Mouse (Mus musculus): ENCODE data around the gene Shld2. TPM values are rescaled to one million over a fixed set of nuclear protein-coding genes. Genes with fewer than 3 reads are reported as not detected.

Gene Shld2
- polyA plus RNA-seq, 1 experiment from 2014 or later: 10.0 TPM

- Histone ChIP-seq H3K4me3 (ENCODE audit: low read depth, low read length) (no peak overlapping the region), H3K27me3 (ENCODE audit: control insufficient read depth, insufficient read depth, low read length) (peaks cover 9% of the 10 kb centered on the region), H3K9me3 (replicated peaks; ENCODE audit: control insufficient read depth, low read length) (no peaks in the 10 kb centered on the region), H3K36me3 (replicated peaks; ENCODE audit: control insufficient read depth, insufficient read depth, low read depth, low read length) (no peaks in the 10 kb centered on the region), H3K4me1 (ENCODE audit: control insufficient read depth, insufficient read depth, low read length) (no peaks in the 10 kb centered on the region), H3K9ac (replicated peaks; ENCODE audit: low read length) (no peak overlapping the region), H3K27ac (replicated peaks; ENCODE audit: low read depth, low read length) (no peak overlapping the region), H3K4me2 (ENCODE audit: low read depth, low read length) (no peak overlapping the region)
- ATAC-seq (replicated peaks; ENCODE audit: insufficient number of reproducible peaks, low FRiP score, low TSS enrichment, low read depth): no peak
- 65% methylated on average over 5 of the region's 5 CpGs for WGBS
- no peak for DNase-seq (ENCODE audit: low spot score)
Observed at GRCm38 (mm10) chr14:34221416-34222077, 88.7 kb downstream of the Shld2 start.

- H3K36me3 ChIP-seq (replicated peaks; ENCODE audit: control insufficient read depth, insufficient read depth, low read depth, low read length): no peaks in the 10 kb centered on the region
- no peaks in the 10 kb centered on the region for H3K4me1 ChIP-seq (ENCODE audit: control insufficient read depth, insufficient read depth, low read length)
- H3K4me3 ChIP-seq (ENCODE audit: low read depth, low read length): no peak overlapping the region
- H3K9ac ChIP-seq (replicated peaks; ENCODE audit: low read length): no peak overlapping the region
- DNase-seq (ENCODE audit: low spot score): no peak
- WGBS: 74% methylated on average over 5 of the region's 5 CpGs
- no peak for ATAC-seq (replicated peaks; ENCODE audit: insufficient number of reproducible peaks, low FRiP score, low TSS enrichment, low read depth)
- H3K4me2 ChIP-seq (ENCODE audit: low read depth, low read length): no peak overlapping the region
- H3K27me3 ChIP-seq (ENCODE audit: control insufficient read depth, insufficient read depth, low read length): peaks cover 9% of the 10 kb centered on the region
- H3K9me3 ChIP-seq (replicated peaks; ENCODE audit: control insufficient read depth, low read length): no peaks in the 10 kb centered on the region
- no peak overlapping the region for H3K27ac ChIP-seq (replicated peaks; ENCODE audit: low read depth, low read length)
Observed at GRCm38 (mm10) chr14:34220426-34220825, 89.9 kb downstream of the Shld2 start.

DNA sequence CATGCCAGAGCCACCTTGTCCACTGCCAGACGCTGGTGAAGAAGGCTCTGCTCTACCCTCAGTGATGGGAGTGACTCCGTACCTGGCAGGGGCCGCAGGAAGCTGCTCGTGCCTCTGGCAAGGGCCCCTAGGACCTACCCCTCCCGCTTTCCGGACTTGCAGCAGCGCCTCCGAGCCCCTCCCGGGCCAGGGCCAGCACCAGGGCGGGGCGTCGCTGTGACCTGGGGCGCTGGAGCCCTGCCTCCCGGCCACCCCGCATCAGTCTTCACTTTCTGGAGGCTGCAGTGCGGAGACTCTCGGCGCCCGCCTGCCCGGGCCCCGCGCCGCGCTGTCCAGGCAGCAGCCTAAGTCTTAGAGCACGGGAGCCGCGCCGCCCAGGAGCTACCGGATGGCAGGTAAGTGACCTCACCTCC lies 90.5 kb downstream of the Shld2 start:
- no peaks in the 10 kb centered on the region for H3K36me3 ChIP-seq (replicated peaks; ENCODE audit: control insufficient read depth, insufficient read depth, low read depth, low read length)
- H3K9me3 ChIP-seq (replicated peaks; ENCODE audit: control insufficient read depth, low read length): no peaks in the 10 kb centered on the region
- DNase-seq (ENCODE audit: low spot score) (peak; percentile 14), ATAC-seq (replicated peaks; ENCODE audit: insufficient number of reproducible peaks, low FRiP score, low TSS enrichment, low read depth) (no peak)
- peak overlapping the region; percentile 57 for H3K4me2 ChIP-seq (ENCODE audit: low read depth, low read length)
- H3K9ac ChIP-seq (replicated peaks; ENCODE audit: low read length): peak overlapping the region; percentile 47
- H3K4me1 ChIP-seq (ENCODE audit: control insufficient read depth, insufficient read depth, low read length): no peaks in the 10 kb centered on the region
- WGBS: 4% methylated on average over 29 of the region's 29 CpGs
- H3K4me3 ChIP-seq (ENCODE audit: low read depth, low read length): peak overlapping the region; percentile 23; the same call in 1 of the 2 replicates
- H3K27me3 ChIP-seq (ENCODE audit: control insufficient read depth, insufficient read depth, low read length): peaks cover 9% of the 10 kb centered on the region
- no peak overlapping the region for H3K27ac ChIP-seq (replicated peaks; ENCODE audit: low read depth, low read length)

GRCm38 (mm10) chr14:34219295-34219694 lies 91.0 kb downstream of the Shld2 start, which contains the start of gene Syt15:
TSS of gene Syt15 (plus strand) at chr14:34219595.
- Histone ChIP-seq H3K27me3 (ENCODE audit: control insufficient read depth, insufficient read depth, low read length) (peaks cover 9% of the 10 kb centered on the region), H3K4me2 (ENCODE audit: low read depth, low read length) (peak within 1 kb of the TSS; percentile 57), H3K4me1 (ENCODE audit: control insufficient read depth, insufficient read depth, low read length) (no peaks in the 10 kb centered on the region), H3K27ac (replicated peaks; ENCODE audit: low read depth, low read length) (no peak within 1 kb of the TSS), H3K9ac (replicated peaks; ENCODE audit: low read length) (peak within 1 kb of the TSS; percentile 47), H3K4me3 (ENCODE audit: low read depth, low read length) (peak within 1 kb of the TSS; percentile 23; the same call in 1 of the 2 replicates), H3K9me3 (replicated peaks; ENCODE audit: control insufficient read depth, low read length) (no peaks in the 10 kb centered on the region), H3K36me3 (replicated peaks; ENCODE audit: control insufficient read depth, insufficient read depth, low read depth, low read length) (no peaks in the 10 kb centered on the region)
- WGBS: 75% methylated on average over 6 of the region's 6 CpGs
- ATAC-seq (replicated peaks; ENCODE audit: insufficient number of reproducible peaks, low FRiP score, low TSS enrichment, low read depth) (no peak), DNase-seq (ENCODE audit: low spot score) (no peak)

DNA sequence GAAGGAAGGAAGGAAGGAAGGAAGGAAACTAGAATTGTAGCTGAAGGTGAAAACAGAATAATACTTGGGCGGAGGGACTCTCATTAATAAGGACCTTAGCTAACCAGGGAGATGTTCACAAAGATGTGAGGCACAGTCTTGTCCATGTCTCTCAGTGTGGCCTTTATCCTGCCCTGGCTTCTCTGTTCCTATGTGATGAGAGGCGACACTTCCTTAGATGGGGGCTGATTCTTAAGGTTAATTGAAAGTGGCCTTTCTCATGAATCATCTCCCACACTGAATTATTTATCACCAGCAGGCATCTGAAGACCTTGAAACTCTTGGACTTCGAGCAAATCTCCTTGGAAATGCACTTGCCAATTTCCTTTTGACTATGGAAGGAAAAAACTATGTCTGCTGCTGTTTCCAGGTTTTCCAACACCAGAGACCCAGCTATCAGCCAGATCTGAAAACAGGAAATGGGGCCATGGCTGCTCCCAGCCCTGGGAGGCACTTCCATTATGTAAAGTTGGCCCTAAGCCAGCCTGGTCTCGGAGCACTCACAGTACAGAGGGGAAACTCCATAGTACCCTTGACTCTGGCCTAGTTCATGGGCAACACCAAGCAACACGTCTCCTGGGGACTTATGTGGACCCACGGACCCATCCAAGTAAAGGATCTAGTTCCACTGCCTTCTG lies 94.7 kb downstream of the Shld2 start:
- H3K4me2 ChIP-seq (ENCODE audit: low read depth, low read length): no peak overlapping the region
- no peaks in the 10 kb centered on the region for H3K9me3 ChIP-seq (replicated peaks; ENCODE audit: control insufficient read depth, low read length)
- peaks cover 9% of the 10 kb centered on the region for H3K27me3 ChIP-seq (ENCODE audit: control insufficient read depth, insufficient read depth, low read length)
- H3K4me1 ChIP-seq (ENCODE audit: control insufficient read depth, insufficient read depth, low read length): no peaks in the 10 kb centered on the region
- DNase-seq (ENCODE audit: low spot score) (peak; percentile 36), ATAC-seq (replicated peaks; ENCODE audit: insufficient number of reproducible peaks, low FRiP score, low TSS enrichment, low read depth) (no peak)
- WGBS: 66% methylated on average over 6 of the region's 6 CpGs
- H3K4me3 ChIP-seq (ENCODE audit: low read depth, low read length): no peak overlapping the region
- H3K27ac ChIP-seq (replicated peaks; ENCODE audit: low read depth, low read length): no peak overlapping the region
- H3K9ac ChIP-seq (replicated peaks; ENCODE audit: low read length): no peak overlapping the region
- no peaks in the 10 kb centered on the region for H3K36me3 ChIP-seq (replicated peaks; ENCODE audit: control insufficient read depth, insufficient read depth, low read depth, low read length)

DNA sequence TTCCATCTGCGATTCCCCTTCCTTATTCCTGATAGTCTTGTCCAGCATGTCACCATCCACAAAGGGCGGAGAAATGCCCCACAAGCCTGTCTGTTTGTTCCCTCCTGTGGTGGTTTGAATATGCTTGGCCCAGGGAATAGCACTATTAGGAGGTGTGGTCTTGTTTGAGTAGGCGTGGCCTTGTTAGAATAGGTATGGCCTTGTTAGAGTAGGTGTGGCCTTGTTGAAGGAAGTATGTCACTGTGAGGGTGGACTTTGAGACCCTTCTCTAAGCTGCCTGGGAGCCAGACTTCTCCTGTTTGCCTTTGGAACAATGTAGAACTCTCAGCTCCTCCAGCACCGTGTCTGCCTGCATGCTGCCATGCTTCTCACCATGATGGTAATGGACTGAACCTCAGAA lies 100.4 kb downstream of the Shld2 start:
- H3K9me3 ChIP-seq (replicated peaks; ENCODE audit: control insufficient read depth, low read length): no peaks in the 10 kb centered on the region
- H3K4me3 ChIP-seq (ENCODE audit: low read depth, low read length): no peak overlapping the region
- H3K9ac ChIP-seq (replicated peaks; ENCODE audit: low read length): no peak overlapping the region
- no peaks in the 10 kb centered on the region for H3K27me3 ChIP-seq (ENCODE audit: control insufficient read depth, insufficient read depth, low read length)
- no peaks in the 10 kb centered on the region for H3K36me3 ChIP-seq (replicated peaks; ENCODE audit: control insufficient read depth, insufficient read depth, low read depth, low read length)
- no peak overlapping the region for H3K27ac ChIP-seq (replicated peaks; ENCODE audit: low read depth, low read length)
- H3K4me1 ChIP-seq (ENCODE audit: control insufficient read depth, insufficient read depth, low read length): no peaks in the 10 kb centered on the region
- ATAC-seq (replicated peaks; ENCODE audit: insufficient number of reproducible peaks, low FRiP score, low TSS enrichment, low read depth) (no peak), DNase-seq (ENCODE audit: low spot score) (no peak)
- no peak overlapping the region for H3K4me2 ChIP-seq (ENCODE audit: low read depth, low read length)
- 87% methylated on average over 4 of the region's 4 CpGs for WGBS

- DNase-seq (ENCODE audit: low spot score) (no peak), ATAC-seq (replicated peaks; ENCODE audit: insufficient number of reproducible peaks, low FRiP score, low TSS enrichment, low read depth) (no peak)
- Histone ChIP-seq H3K9ac (replicated peaks; ENCODE audit: low read length) (no peak overlapping the region), H3K4me2 (ENCODE audit: low read depth, low read length) (no peak overlapping the region), H3K9me3 (replicated peaks; ENCODE audit: control insufficient read depth, low read length) (no peaks in the 10 kb centered on the region), H3K4me1 (ENCODE audit: control insufficient read depth, insufficient read depth, low read length) (no peaks in the 10 kb centered on the region), H3K4me3 (ENCODE audit: low read depth, low read length) (no peak overlapping the region), H3K36me3 (replicated peaks; ENCODE audit: control insufficient read depth, insufficient read depth, low read depth, low read length) (no peaks in the 10 kb centered on the region), H3K27ac (replicated peaks; ENCODE audit: low read depth, low read length) (no peak overlapping the region), H3K27me3 (ENCODE audit: control insufficient read depth, insufficient read depth, low read length) (no peaks in the 10 kb centered on the region)
- 59% methylated on average over 4 of the region's 4 CpGs for WGBS
Observed at GRCm38 (mm10) chr14:34209080-34209479, 101.2 kb downstream of the Shld2 start.

GRCm38 (mm10) chr14:34208651-34209050 lies 101.6 kb downstream of the Shld2 start:
- DNase-seq (ENCODE audit: low spot score): peak; percentile 77
- H3K4me3 ChIP-seq (ENCODE audit: low read depth, low read length): no peak overlapping the region
- no peak overlapping the region for H3K27ac ChIP-seq (replicated peaks; ENCODE audit: low read depth, low read length)
- 48% methylated on average over 2 of the region's 2 CpGs for WGBS
- H3K27me3 ChIP-seq (ENCODE audit: control insufficient read depth, insufficient read depth, low read length): no peaks in the 10 kb centered on the region
- H3K36me3 ChIP-seq (replicated peaks; ENCODE audit: control insufficient read depth, insufficient read depth, low read depth, low read length): no peaks in the 10 kb centered on the region
- no peak overlapping the region for H3K4me2 ChIP-seq (ENCODE audit: low read depth, low read length)
- no peaks in the 10 kb centered on the region for H3K9me3 ChIP-seq (replicated peaks; ENCODE audit: control insufficient read depth, low read length)
- ATAC-seq (replicated peaks; ENCODE audit: insufficient number of reproducible peaks, low FRiP score, low TSS enrichment, low read depth): no peak
- H3K4me1 ChIP-seq (ENCODE audit: control insufficient read depth, insufficient read depth, low read length): no peaks in the 10 kb centered on the region
- H3K9ac ChIP-seq (replicated peaks; ENCODE audit: low read length): no peak overlapping the region
